Mouse (Mus musculus): Measurements from ENCODE around the gene Rnf13. TPM values are rescaled to one million over a fixed set of nuclear protein-coding genes. Genes with fewer than 3 reads are reported as not detected.
A peak's percentile ranks its signal among the peaks of the same experiment; 100 is the strongest.
"Not testable (repeated sequence)": the region's sequence is repeated elsewhere in the genome, so short reads cannot be mapped to it uniquely, and the experiment has no call there.

Gene Rnf13
- polyA plus RNA-seq, 1 experiment from 2014 or later: 43.9 TPM

DNA sequence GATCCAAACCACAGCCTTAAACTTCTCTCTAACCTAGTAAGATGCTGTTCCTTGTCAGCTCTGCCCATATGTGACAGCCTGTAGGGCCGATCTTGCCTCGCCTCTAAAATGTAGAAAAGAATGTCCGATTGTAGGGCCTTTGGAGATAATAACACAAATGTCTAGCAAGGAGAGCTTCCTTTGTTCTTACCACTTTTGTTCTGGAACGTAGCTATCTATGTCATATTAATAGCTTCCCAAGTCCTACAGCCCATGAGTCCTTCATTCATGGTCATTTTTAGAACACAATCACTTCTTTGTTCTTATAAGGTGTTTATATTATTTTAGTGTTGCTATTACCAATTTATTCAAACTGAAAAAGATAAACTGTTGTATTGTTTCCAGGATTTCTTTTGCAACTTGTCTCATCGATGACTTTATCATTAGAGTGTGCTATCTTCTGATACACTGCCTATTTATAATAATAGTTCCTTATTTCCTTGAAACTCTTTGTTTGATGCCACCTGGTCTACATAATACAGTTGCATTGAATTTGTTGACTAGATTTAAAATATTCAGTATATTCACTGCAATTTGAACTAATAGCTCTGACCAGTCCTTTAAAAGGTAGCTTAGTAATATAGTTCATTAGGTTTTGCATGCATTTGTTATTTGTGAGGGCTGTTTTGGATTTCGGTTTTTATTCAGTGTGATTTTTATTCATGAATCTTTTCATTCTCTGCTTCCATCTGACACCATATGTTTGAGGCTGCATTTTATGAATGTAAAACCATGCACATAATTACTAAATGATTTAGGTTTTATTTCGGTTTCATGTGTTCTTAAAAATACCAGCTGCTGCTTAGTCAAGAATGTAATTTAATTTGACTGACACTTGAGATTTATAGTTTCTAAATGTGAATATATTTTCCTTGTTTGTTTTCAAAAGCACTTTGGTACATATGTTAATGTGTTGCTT, 53.4 kb downstream of the Rnf13 start:
- peaks cover 3% of the 10 kb centered on the region; the same call in 1 of the 2 replicates for H3K4me1 ChIP-seq
- no peaks in the 10 kb centered on the region for H3K27me3 ChIP-seq (ENCODE audit: low read depth, poor library complexity, severe bottlenecking)
- DNase-seq (ENCODE audit: low spot score): no peak
- H3K27ac ChIP-seq (replicated peaks): no peak overlapping the region
- WGBS: 87% methylated on average over 7 of the region's 7 CpGs
- H3K4me3 ChIP-seq: no peak overlapping the region
- H3K9me3 ChIP-seq (replicated peaks): 0 out of 2 replicates have a peak, but pooled peaks cover 4% of the 10 kb centered on the region
- H3K36me3 ChIP-seq: no peaks in the 10 kb centered on the region

GRCm38 (mm10) chr3:57791104-57791503, 55.2 kb downstream of the Rnf13 start:
- H3K9me3 ChIP-seq (replicated peaks): 0 out of 2 replicates have a peak, but pooled peaks cover 4% of the 10 kb centered on the region
- H3K4me1 ChIP-seq: peaks cover 3% of the 10 kb centered on the region
- 0 out of 2 replicates have a peak, but pooled peaks cover 3% of the 10 kb centered on the region for H3K36me3 ChIP-seq
- H3K27me3 ChIP-seq (ENCODE audit: low read depth, poor library complexity, severe bottlenecking): no peaks in the 10 kb centered on the region
- no peak overlapping the region for H3K4me3 ChIP-seq
- H3K27ac ChIP-seq (replicated peaks): no peak overlapping the region
- DNase-seq (ENCODE audit: low spot score): no peak
- WGBS: 62% methylated on average over 3 of the region's 3 CpGs

GRCm38 (mm10) chr3:57795071-57795470, 59.2 kb downstream of the Rnf13 start:
- H3K27me3 ChIP-seq (ENCODE audit: low read depth, poor library complexity, severe bottlenecking); H3K9me3 ChIP-seq (replicated peaks); H3K4me1 ChIP-seq; DNase-seq (ENCODE audit: low spot score); H3K4me3 ChIP-seq; H3K36me3 ChIP-seq; H3K27ac ChIP-seq (replicated peaks): not testable (repeated sequence)
- 74% methylated on average over 6 of the region's 6 CpGs for WGBS

GRCm38 (mm10) chr3:57815447-57815846, 79.6 kb downstream of the Rnf13 start:
- no peak for DNase-seq (ENCODE audit: low spot score)
- 84% methylated on average over 6 of the region's 6 CpGs for WGBS
- no peaks in the 10 kb centered on the region for H3K27me3 ChIP-seq (ENCODE audit: low read depth, poor library complexity, severe bottlenecking)
- no peaks in the 10 kb centered on the region for H3K9me3 ChIP-seq (replicated peaks)
- H3K4me1 ChIP-seq: no peaks in the 10 kb centered on the region
- H3K27ac ChIP-seq (replicated peaks): no peak overlapping the region
- H3K36me3 ChIP-seq: no peaks in the 10 kb centered on the region
- no peak overlapping the region for H3K4me3 ChIP-seq

GRCm38 (mm10) chr3:57825866-57826265, 90.0 kb downstream of the Rnf13 start:
- no peak for DNase-seq (ENCODE audit: low spot score)
- Histone ChIP-seq H3K27me3 (ENCODE audit: low read depth, poor library complexity, severe bottlenecking) (no peaks in the 10 kb centered on the region), H3K4me1 (no peaks in the 10 kb centered on the region), H3K27ac (replicated peaks) (no peak overlapping the region), H3K4me3 (no peak overlapping the region), H3K36me3 (peaks cover 16% of the 10 kb centered on the region), H3K9me3 (replicated peaks) (no peaks in the 10 kb centered on the region)
- WGBS: 91% methylated on average over 3 of the region's 3 CpGs

DNA sequence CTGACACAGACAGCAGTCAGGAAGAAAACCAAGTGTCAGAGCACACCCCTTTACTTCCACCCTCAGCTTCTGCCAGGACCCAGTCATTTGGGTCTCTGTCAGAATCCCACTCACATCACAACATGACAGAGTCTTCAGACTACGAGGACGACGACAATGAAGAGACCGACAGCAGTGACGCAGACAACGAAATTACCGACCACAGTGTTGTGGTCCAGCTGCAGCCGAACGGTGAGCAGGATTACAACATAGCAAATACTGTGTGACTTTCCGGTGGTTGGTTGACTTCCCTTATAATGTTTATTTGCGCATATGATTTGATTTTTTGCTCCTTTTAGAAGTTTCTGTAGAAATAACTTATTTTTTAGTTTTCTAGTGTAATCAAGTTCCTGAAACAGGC, 97.7 kb downstream of the Rnf13 start:
- 95% methylated on average over 11 of the region's 11 CpGs for WGBS

DNA sequence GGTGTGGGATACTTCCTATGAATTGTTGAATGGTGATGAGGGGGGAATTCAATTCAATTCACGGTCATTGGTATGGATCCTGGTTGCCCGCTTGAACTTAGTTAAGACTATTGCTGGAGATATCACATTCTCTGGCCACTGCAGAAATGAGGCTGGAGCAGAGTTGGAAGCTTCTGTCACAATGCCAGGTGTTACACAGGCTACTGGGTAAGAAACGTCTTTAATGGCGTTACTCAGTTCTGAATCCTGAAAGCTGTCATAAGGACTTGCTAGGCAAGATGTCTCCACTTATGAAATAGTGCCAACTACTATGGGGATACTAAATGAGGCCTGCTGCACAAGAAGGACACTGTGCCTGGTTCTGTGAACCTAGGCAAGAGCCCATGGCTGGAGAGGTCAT, 101.0 kb downstream of the Rnf13 start:
- Histone ChIP-seq H3K27me3 (ENCODE audit: low read depth, poor library complexity, severe bottlenecking) (no peaks in the 10 kb centered on the region), H3K4me3 (no peak overlapping the region), H3K27ac (replicated peaks) (no peak overlapping the region), H3K36me3 (peaks cover 43% of the 10 kb centered on the region), H3K9me3 (replicated peaks) (no peaks in the 10 kb centered on the region), H3K4me1 (no peaks in the 10 kb centered on the region)
- no peak for DNase-seq (ENCODE audit: low spot score)
- 95% methylated on average over 4 of the region's 4 CpGs for WGBS

More for the DNA sequence above, 97.7 kb downstream of the Rnf13 start:
- H3K27ac ChIP-seq (replicated peaks): no peak overlapping the region
- no peaks in the 10 kb centered on the region for H3K9me3 ChIP-seq (replicated peaks)
- no peaks in the 10 kb centered on the region for H3K4me1 ChIP-seq
- H3K27me3 ChIP-seq (ENCODE audit: low read depth, poor library complexity, severe bottlenecking): no peaks in the 10 kb centered on the region
- no peak overlapping the region for H3K4me3 ChIP-seq
- no peak for DNase-seq (ENCODE audit: low spot score)
- H3K36me3 ChIP-seq: peaks cover 32% of the 10 kb centered on the region

DNA sequence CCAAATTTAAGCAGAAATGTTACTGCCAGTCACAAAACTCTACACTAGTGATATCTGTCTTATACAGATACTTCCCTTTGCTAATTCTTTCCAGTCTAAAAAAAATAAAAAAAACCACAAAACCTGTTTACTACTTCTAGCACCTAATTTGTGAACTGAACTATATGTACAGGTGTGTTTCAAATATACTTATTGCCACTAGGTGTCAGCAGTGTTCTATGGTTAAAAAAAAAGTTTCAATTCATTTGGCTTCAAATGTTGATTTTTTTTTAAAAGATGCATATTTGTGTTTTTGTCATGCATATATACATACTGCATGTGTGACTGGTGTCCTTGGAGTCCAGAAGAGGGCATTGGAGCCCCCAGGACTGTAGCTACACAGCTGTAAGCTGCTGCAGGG, 107.9 kb downstream of the Rnf13 start:
- Histone ChIP-seq H3K27me3 (ENCODE audit: low read depth, poor library complexity, severe bottlenecking) (no peaks in the 10 kb centered on the region), H3K4me3 (no peak overlapping the region), H3K27ac (replicated peaks) (no peak overlapping the region), H3K36me3 (peaks cover 56% of the 10 kb centered on the region), H3K4me1 (peaks cover 25% of the 10 kb centered on the region), H3K9me3 (replicated peaks) (no peaks in the 10 kb centered on the region)
- no peak for DNase-seq (ENCODE audit: low spot score)

DNA sequence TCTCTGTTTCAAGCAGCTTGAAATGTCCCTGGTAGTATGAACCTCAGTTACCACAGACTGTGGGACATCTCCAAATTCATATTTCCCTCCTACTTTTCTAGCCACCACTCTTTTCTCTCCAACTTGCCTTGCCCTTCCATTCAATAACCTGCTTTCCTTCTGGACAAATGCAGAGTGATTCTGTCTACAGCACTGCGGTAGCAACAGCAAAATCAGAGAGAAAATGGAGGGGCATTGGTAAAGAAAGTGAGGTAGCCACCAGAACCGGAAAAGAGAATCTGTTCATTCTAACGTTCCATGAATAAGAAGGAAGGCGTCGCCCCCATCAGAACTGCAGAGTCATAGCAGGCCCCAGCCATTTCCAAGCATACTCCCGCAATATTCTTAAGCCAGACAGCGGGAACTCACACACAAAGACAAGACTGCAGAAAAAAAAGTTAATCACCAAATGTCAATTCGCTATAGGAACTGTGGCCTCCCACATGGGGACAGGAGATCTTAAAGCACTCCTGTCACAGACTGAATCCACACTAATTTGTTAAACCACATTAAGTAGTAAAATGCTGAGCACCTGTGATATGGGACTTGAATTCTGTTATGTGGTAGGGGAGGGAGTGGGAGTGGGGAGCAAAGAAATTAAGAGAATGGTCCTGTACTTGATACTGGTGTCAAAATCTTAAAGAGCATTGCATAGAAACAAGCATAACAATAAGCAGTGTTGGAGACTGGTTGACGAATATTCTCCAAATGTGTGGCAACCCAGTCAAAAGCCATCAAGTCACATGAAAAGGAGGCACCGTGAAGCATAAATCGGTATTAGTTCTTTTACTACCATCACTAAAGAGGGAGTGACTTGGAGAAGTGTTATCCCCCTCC, 110.2 kb downstream of the Rnf13 start:
- Histone ChIP-seq H3K4me1 (peaks cover 25% of the 10 kb centered on the region), H3K27ac (replicated peaks) (peak overlapping the region; percentile 99), H3K27me3 (ENCODE audit: low read depth, poor library complexity, severe bottlenecking) (no peaks in the 10 kb centered on the region), H3K4me3 (peak overlapping the region; percentile 91), H3K36me3 (peaks cover 39% of the 10 kb centered on the region), H3K9me3 (replicated peaks) (no peaks in the 10 kb centered on the region)
- WGBS: 15% methylated on average over 11 of the region's 11 CpGs
- peak; percentile 34 for DNase-seq (ENCODE audit: low spot score)

- Histone ChIP-seq H3K27ac (replicated peaks) (peak overlapping the region; percentile 99), H3K9me3 (replicated peaks) (no peaks in the 10 kb centered on the region), H3K4me1 (peaks cover 25% of the 10 kb centered on the region), H3K27me3 (ENCODE audit: low read depth, poor library complexity, severe bottlenecking) (no peaks in the 10 kb centered on the region), H3K36me3 (peaks cover 34% of the 10 kb centered on the region), H3K4me3 (peak overlapping the region; percentile 91)
- no peak for DNase-seq (ENCODE audit: low spot score)
- under 1% methylated on average over 9 of the region's 9 CpGs for WGBS
These were observed 110.7 kb downstream of the Rnf13 start for GRCm38 (mm10) chr3:57846662-57846911.

GRCm38 (mm10) chr3:57846912-57847759, 111.3 kb downstream of the Rnf13 start:
- under 1% methylated on average over 92 of the region's 104 CpGs for WGBS
- Histone ChIP-seq H3K4me1 (peaks cover 25% of the 10 kb centered on the region), H3K27me3 (ENCODE audit: low read depth, poor library complexity, severe bottlenecking) (no peaks in the 10 kb centered on the region), H3K27ac (replicated peaks) (peak overlapping the region; percentile 99), H3K4me3 (peak overlapping the region; percentile 91), H3K9me3 (replicated peaks) (no peaks in the 10 kb centered on the region), H3K36me3 (peaks cover 28% of the 10 kb centered on the region)
- peak; percentile 81 for DNase-seq (ENCODE audit: low spot score)

DNA sequence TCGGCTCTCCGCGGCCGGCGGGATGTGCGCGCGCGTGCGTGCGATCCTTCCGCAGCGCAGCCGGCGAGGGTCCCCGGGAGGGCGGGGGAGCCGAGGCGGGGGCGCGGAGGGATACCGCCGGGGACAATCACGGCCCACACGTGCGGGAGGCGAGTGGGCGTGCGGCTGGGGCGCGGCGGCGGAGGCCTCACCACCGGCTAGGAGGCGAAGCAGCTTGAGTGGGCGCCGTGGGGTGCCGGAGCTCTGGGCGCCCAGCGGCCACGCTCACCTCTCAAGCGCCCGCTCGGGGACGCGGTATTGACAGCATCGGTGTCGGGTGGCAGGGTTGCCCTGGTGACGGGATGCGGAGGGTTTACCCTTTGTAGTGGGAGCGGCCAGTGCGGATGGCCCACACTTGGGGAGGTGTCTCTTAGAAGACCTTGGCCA, 111.9 kb downstream of the Rnf13 start, which contains the start of gene Pfn2:
Pfn2 (minus strand) TSS at position 320 of the 426 bp plus-strand sequence.
- H3K36me3 ChIP-seq: peaks cover 22% of the 10 kb centered on the region
- peak within 1 kb of the TSS; percentile 99 for H3K27ac ChIP-seq (replicated peaks)
- no peaks in the 10 kb centered on the region for H3K9me3 ChIP-seq (replicated peaks)
- peak within 1 kb of the TSS; percentile 91 for H3K4me3 ChIP-seq
- DNase-seq (ENCODE audit: low spot score): peak; percentile 90
- H3K27me3 ChIP-seq (ENCODE audit: low read depth, poor library complexity, severe bottlenecking): no peaks in the 10 kb centered on the region
- 1% methylated on average over 50 of the region's 52 CpGs for WGBS
- peaks cover 25% of the 10 kb centered on the region for H3K4me1 ChIP-seq

All from midbrain, embryonic 10.5 days (tissue).